Mouse (Mus musculus): ENCODE measurements around the gene Podn.

DNA sequence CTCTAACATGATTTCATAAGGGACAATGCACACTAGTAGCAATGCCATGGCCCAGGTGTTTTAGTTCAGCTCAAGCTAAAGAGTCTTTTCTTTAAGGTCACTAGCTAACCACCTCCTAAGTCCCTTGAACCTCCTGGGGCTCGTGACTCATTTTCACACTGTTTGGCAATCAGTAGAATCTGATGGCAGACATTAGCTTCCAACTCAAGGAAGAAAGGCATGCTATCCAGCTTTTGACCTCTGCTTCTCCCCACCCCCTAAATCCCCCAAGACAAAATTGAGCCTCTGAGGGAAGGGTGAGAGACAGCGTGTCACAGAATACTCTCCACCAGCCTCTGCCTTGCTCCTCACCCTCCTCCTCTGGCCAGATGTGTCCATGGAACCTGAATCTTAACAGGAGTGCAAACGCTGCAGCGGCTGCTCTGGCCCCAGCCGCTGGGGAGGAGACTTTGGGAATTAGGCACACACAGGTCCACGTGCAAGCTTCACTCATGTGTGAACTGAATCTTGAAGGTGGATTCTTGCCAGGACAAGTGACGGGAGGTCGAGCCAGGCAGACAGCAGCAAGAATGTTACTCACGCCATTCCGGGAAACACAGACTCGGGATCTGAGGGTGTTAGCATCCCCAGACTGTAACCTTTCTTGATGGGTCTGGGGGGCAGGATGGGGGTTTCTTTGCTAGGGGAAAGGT lies 97.5 kb downstream of the Podn start:
- TF ChIP-seq CTCF (conservative IDR thresholded peaks at IDR 0.05; ENCODE audit: insufficient read depth, insufficient read length, low read depth, low read length): no peak
- no peak for TF ChIP-seq POLR2A (IDR thresholded peaks at IDR 0.05; ENCODE audit: low read depth, low read length)
